Mouse (Mus musculus) ES-E14 (cell line): ENCODE measurements at regions not wholly inside any gene's neighbourhood (a gene's known extent, or its start where the extent isn't known, plus 50 kb on each side); places are given as distances from the start of the nearest gene placed in this dataset.

ENCODE experiments used
- DNase-seq: peaks from one replicate; pipeline ENCODE4 v3.0.0-alpha.2; 2013; ENCODE audit warnings: low read depth, low spot score
- H3K27ac ChIP-seq: 2 replicates; pipeline ENCODE4 v1.5.1; 2012; ENCODE audit warnings: low read depth, mild to moderate bottlenecking, low read length, moderate library complexity, mixed read lengths; ENCODE audit not compliant: poor library complexity, insufficient read depth, severe bottlenecking
- H3K36me3 ChIP-seq: 2 replicates; pipeline ENCODE4 v1.6.1; 2012; ENCODE audit warnings: mild to moderate bottlenecking, low read length, moderate library complexity, mixed read lengths; ENCODE audit not compliant: control insufficient read depth, poor library complexity, insufficient read depth, severe bottlenecking
- H3K4me1 ChIP-seq, 2 experiments: fragments of 150-350 bp in 1 of 2; sonication (generic) in 1 of 2; 2 replicates each; pipeline ENCODE4 v1.6.1; 2012; ENCODE audit warnings: low read length in 2 of 2, mild to moderate bottlenecking in 1 of 2, mixed read lengths in 1 of 2; ENCODE audit not compliant: control insufficient read depth in 2 of 2, insufficient read depth in 2 of 2, poor library complexity in 1 of 2
- H3K4me3 ChIP-seq, 2 experiments: fragments of 150-350 bp in 1 of 2; sonication (generic) in 1 of 2; 2 replicates each; pipeline ENCODE4 v1.5.1; 2012; ENCODE audit warnings: low read length in 2 of 2, low read depth in 1 of 2, mild to moderate bottlenecking in 1 of 2, mixed read lengths in 1 of 2; ENCODE audit not compliant: insufficient read depth in 1 of 2, poor library complexity in 1 of 2, severe bottlenecking in 1 of 2
- H3K9ac ChIP-seq: 2 replicates; pipeline ENCODE4 v1.6.1; 2012; ENCODE audit warnings: low read depth, mild to moderate bottlenecking, low read length, mixed read lengths; ENCODE audit not compliant: poor library complexity, insufficient read depth, severe bottlenecking
- H3K9me3 ChIP-seq: fragments of 150-350 bp; sonication (generic); 2 replicates; pipeline ENCODE4 v1.6.1; 2012; ENCODE audit warnings: low read depth, mild to moderate bottlenecking, low read length; ENCODE audit not compliant: control insufficient read depth, insufficient read depth
- CHD2 ChIP-seq: IDR thresholded peaks from 2 replicates; pipeline ENCODE4 v1.6.1; 2014; ENCODE audit warnings: mild to moderate bottlenecking, low read depth, low read length, inconsistent platforms
- HCFC1 ChIP-seq: IDR thresholded peaks from 2 replicates; pipeline ENCODE4 v1.6.1; 2012; ENCODE audit warnings: low read length, inconsistent platforms, borderline replicate concordance; ENCODE audit not compliant: insufficient read depth
- MAFK ChIP-seq: IDR thresholded peaks from 2 replicates; pipeline ENCODE4 v1.6.1; 2014; ENCODE audit warnings: mild to moderate bottlenecking, low read depth, low read length, inconsistent platforms; ENCODE audit not compliant: insufficient read depth
- ZC3H11A ChIP-seq: IDR thresholded peaks from 2 replicates; pipeline ENCODE4 v1.6.1; 2012; ENCODE audit warnings: low read depth, mild to moderate bottlenecking, inconsistent platforms, low read length, borderline replicate concordance
- ZNF384 ChIP-seq: IDR thresholded peaks from 2 replicates; pipeline ENCODE4 v1.6.1; 2012; ENCODE audit warnings: low read depth, low read length, inconsistent platforms
- in situ Hi-C, 2 experiments: fragments of 600-800 bp; cut with MboI; formaldehyde crosslinking; loops; one replicate each; pipeline ENCODE4 v1.15.1; 2025; ENCODE audit warnings: low sequenced_read_pairs in 2 of 2, inconsistent platforms in 1 of 2; ENCODE audit not compliant: unreplicated experiment in 2 of 2

DNA sequence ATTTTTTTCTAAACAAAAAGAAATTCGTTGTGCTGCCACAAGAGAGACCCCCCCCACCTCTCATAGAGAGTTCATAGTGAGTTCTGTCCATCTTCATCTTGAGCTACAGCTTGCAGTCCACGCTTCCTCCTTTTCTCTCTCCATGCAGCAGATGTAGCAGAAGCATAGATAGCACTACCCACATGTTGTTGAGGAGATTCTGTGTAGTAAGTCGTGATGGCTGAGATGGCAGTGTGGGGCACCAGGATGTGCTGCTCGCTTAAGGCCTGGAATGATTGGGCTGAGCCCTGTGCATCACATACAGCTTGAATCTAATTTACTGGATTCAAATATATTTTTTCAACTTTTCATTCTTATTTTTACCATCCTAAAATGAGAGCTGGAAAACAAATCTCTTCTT is 184.4 kb upstream of the Ccn2 start:
- H3K4me1 ChIP-seq: peaks cover 0 to 2% of the 10 kb centered on the region in 2 experiments; a peak in 1 of 4 replicates
- no peaks in the 10 kb centered on the region for H3K36me3 ChIP-seq
- TF ChIP-seq ZC3H11A (no peak), CHD2 (no peak), MAFK (no peak), HCFC1 (no peak), ZNF384 (no peak)
- H3K4me3 ChIP-seq: no peak overlapping the region
- no peak overlapping the region for H3K27ac ChIP-seq
- in situ Hi-C loops: no loop called here
- no peaks in the 10 kb centered on the region for H3K9me3 ChIP-seq
- no peak overlapping the region for H3K9ac ChIP-seq
- no peak for DNase-seq

GRCm38 (mm10) chr10:24422498-24423160 is 172.6 kb upstream of the Ccn2 start:
- no peaks in the 10 kb centered on the region for H3K36me3 ChIP-seq
- H3K9ac ChIP-seq: no peak overlapping the region
- DNase-seq: no peak
- no peaks in the 10 kb centered on the region for H3K9me3 ChIP-seq
- H3K27ac ChIP-seq: no peak overlapping the region
- TF ChIP-seq CHD2: no peak
- no peak for TF ChIP-seq ZC3H11A
- no peak for TF ChIP-seq HCFC1
- TF ChIP-seq MAFK: no peak
- no peak for TF ChIP-seq ZNF384
- no peak overlapping the region for H3K4me3 ChIP-seq
- H3K4me1 ChIP-seq: no peaks in the 10 kb centered on the region
- in situ Hi-C loops: no loop called here

DNA sequence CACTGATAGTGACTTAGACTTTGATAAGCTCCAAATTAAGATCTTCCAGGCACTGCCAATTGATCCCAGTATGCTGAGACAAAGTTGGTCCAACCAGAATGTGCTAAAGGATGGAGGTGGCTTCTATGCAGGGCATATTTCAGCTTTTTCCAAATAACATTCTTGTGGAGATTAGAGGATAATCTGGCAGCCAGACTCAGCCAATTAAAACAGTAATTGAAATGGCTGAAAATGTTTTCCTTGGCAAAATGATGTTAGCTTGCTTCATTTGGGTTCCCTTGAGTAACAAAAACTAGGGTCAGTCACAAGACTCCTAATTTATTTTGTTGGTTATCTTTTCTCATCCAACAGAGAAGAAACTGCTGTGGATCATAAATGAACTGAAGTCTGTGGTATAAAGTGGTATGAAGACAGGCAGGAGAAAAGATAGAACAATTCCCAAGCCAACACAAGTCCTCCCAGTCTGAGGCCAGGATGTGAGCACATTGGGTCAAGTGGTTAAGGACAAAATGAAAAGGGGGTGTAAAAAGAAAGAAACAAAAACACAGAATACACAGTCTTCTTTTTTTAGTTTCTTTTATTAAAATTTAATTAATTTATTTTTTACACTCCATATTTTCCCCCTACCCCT is 161.4 kb upstream of the Ccn2 start:
- Histone ChIP-seq H3K27ac (no peak overlapping the region), H3K36me3 (no peaks in the 10 kb centered on the region), H3K9me3 (no peaks in the 10 kb centered on the region), H3K9ac (no peak overlapping the region), H3K4me1 (no peaks in the 10 kb centered on the region), H3K4me3 (no peak overlapping the region)
- in situ Hi-C loops: no loop called here
- no peak for TF ChIP-seq ZC3H11A
- no peak for TF ChIP-seq HCFC1
- TF ChIP-seq ZNF384: no peak
- DNase-seq: no peak

GRCm38 (mm10) chr10:24437177-24437576 is 158.1 kb upstream of the Ccn2 start:
- Histone ChIP-seq H3K4me3 (no peak overlapping the region), H3K9me3 (no peaks in the 10 kb centered on the region), H3K27ac (no peak overlapping the region), H3K9ac (no peak overlapping the region), H3K36me3 (no peaks in the 10 kb centered on the region), H3K4me1 (no peaks in the 10 kb centered on the region)
- TF ChIP-seq CHD2 (no peak), HCFC1 (no peak), MAFK (no peak), ZNF384 (no peak), ZC3H11A (no peak)
- no peak for DNase-seq
- in situ Hi-C loops: no loop called here

DNA sequence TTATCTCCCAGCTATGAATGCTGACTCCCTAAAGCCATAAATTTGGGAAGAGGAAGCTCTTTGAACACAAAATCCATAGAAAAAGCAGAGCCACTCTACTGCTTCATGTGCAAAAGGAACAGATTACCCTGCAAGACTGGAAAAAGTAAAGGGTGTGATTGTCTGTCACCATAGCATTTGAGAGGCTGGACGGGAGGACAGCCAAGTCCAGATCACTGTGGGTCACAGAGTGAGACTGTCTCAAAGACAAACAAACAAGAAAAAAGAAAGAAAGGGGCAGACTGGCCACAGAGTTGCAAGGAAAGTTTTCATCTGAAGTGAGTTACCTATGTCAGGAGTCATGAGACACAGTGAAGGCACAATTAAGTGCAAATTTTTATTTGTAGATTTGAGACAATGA is 150.7 kb upstream of the Ccn2 start:
- Histone ChIP-seq H3K27ac (no peak overlapping the region), H3K9ac (no peak overlapping the region), H3K4me1 (no peaks in the 10 kb centered on the region), H3K9me3 (no peaks in the 10 kb centered on the region), H3K4me3 (no peak overlapping the region), H3K36me3 (no peaks in the 10 kb centered on the region)
- in situ Hi-C loops: no loop called here
- TF ChIP-seq CHD2: no peak
- TF ChIP-seq MAFK: no peak
- TF ChIP-seq HCFC1: no peak
- no peak for TF ChIP-seq ZNF384
- DNase-seq: no peak
